Mouse (Mus musculus) cortical plate, adult 2 months (tissue): ENCODE results near the gene Dcp1a.

ENCODE experiments used
- CTCF ChIP-seq: fragments of 200-500 bp; IDR thresholded peaks from 2 replicates; pipeline ENCODE4 v1.5.1; 2011; ENCODE audit warnings: mild to moderate bottlenecking, control low read depth, low read length; ENCODE audit not compliant: insufficient read depth; ENCODE audit errors: extremely low read depth
- POLR2A ChIP-seq: fragments of 200-500 bp; IDR thresholded peaks from 2 replicates; pipeline ENCODE4 v1.6.1; 2011; ENCODE audit warnings: mild to moderate bottlenecking, low read length, control low read depth; ENCODE audit not compliant: insufficient read depth; ENCODE audit errors: extremely low read depth

GRCm38 (mm10) chr14:30551981-30552380, 72.6 kb downstream of the Dcp1a start:
- TF ChIP-seq CTCF (no peak), POLR2A (no peak)
